Mouse (Mus musculus): ENCODE results near the gene Prok2.

- TF ChIP-seq CTCF (IDR thresholded peaks at IDR 0.05; ENCODE audit: extremely low read depth, insufficient read depth, low read length) (no peak), POLR2A (IDR thresholded peaks at IDR 0.05; ENCODE audit: extremely low read depth, insufficient read depth, low read length) (0 out of 2 replicates have a peak, but pooled peaks have one; percentile 1)
These were observed 33.0 kb downstream of the Prok2 start for GRCm38 (mm10) chr6:99692916-99693841.

Measured in cortical plate, adult 2 months (tissue).